Mouse (Mus musculus): ENCODE data around the gene Btbd8.

DNA sequence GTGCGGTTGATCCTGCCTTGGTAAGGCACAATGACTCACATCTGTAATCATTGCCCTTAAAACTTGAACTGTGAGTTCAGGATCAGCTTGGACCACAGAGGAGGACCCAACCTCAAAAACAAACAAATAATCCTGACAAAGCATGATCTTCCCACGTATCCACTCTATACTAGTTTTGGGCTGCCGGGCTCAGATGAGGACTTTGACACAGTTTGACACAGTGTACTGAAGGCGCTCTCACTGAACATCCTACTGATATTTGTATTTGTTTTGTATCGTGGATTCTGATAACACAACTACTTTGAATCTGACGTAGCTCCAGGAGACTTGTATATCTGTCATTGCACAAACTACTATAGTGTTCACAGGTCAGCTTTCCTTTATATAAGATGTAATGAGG is 83.6 kb downstream of the Btbd8 start:
- TF ChIP-seq POLR2AphosphoS2 (IDR thresholded peaks at IDR 0.05; ENCODE audit: insufficient read length, low read depth) = no peak
- no peak for TF ChIP-seq POLR2A (IDR thresholded peaks at IDR 0.05; ENCODE audit: insufficient read length, low read depth)
- TF ChIP-seq SRF (IDR thresholded peaks at IDR 0.05; ENCODE audit: control insufficient read depth, insufficient read length, low read depth) = no peak
